Mouse (Mus musculus): ENCODE measurements around the gene Lingo3.

Lingo3 gene

DNA sequence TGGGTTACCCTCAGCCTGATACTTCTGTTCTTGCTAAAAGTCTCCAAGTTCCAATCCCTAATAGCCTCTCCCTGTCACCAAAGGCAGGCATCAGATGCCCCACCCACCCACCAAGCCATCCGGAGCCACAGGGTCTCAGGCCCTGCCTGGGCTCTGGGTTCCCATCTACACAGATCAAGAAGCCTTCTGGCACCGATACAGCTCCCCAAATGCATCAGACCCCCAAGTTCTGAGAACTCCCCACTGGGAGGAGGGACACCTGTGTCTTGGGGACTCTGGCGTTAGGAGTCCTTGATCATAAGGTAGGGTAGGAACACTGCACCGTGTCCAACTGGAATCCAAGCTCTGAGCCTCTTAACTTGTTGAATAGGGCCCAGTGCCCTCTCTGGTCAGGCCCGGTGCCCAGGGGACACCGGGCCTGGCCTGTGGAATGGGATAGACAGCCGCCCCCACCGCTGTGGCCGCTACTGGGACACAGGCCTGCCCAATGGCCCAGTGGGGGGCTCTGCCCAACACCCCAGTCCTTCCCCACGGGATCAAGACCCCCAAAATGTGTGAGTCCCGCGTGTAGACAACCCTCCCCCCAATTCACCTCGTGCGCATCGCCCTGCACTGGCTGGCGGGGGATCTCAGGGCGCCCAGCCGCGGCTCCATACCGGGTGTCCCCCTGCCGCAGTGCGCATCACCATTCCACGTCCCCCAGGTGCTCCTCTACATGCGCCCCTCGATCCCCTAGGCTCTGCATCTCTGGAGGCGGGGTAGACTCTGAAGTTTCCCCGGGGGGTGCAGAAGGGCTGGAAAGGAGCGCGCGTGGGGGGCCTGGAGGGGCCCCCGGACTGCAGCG lies 530 bp downstream of the Lingo3 start:
- no peak for DNase-seq

DNA sequence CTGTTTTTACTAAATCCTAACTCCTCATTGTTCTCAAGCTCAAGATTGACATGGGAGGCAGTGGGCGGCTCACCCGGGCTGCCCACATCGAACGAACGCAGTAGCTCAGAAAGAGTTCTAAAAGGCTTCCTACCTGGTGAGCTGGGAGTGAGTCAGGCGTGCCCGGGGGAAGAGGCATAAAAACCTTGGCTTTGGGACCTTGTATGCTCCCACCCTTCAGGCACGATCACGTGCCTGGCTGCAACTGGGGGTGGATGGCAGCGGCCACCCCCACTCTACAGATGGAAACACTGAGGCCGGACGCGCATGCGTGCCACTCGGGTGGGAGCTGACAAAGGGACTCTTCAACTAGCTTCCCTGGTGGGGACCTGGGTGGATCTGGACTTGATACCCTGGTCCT lies 1.5 kb downstream of the Lingo3 start:
- DNase-seq = no peak

DNA sequence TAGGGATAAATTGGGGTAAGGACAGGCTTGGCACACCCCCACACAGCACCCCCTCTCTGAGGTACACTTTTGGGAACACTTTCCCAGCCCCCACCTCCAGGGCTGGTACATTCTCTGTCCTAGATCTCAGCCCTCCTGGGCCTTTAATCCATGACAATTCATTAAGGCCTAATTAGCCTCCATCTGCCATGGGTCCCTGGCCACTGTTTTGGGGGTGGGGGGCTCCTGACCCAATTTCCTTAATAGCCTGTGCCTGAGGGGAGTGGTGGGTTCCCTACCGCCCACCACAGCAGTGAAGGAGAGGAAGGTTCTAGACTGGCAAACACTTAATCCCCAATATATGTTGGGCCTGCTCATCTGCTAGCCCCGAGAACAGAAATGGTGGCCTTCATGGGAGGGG lies 2.2 kb downstream of the Lingo3 start:
- no peak for DNase-seq

GRCm38 (mm10) chr10:80839848-80840247 lies 4.0 kb downstream of the Lingo3 start:
- no peak for DNase-seq

- DNase-seq = no peak
These were observed 5.4 kb downstream of the Lingo3 start for GRCm38 (mm10) chr10:80838346-80838912.

- peak; percentile 96 for DNase-seq
These were observed 6.0 kb downstream of the Lingo3 start for GRCm38 (mm10) chr10:80837827-80838226.

- DNase-seq = no peak
These were observed 6.9 kb downstream of the Lingo3 start for GRCm38 (mm10) chr10:80836949-80837379.

- DNase-seq = no peak
These were observed 8.2 kb downstream of the Lingo3 start for GRCm38 (mm10) chr10:80835617-80836016.

GRCm38 (mm10) chr10:80832818-80833217 lies 11.0 kb downstream of the Lingo3 start:
- no peak for DNase-seq

GRCm38 (mm10) chr10:80831136-80831535 lies 12.7 kb downstream of the Lingo3 start:
- peak; percentile 94 for DNase-seq

- DNase-seq = peak; percentile 92
These were observed 14.2 kb downstream of the Lingo3 start for GRCm38 (mm10) chr10:80829359-80830278.

DNA sequence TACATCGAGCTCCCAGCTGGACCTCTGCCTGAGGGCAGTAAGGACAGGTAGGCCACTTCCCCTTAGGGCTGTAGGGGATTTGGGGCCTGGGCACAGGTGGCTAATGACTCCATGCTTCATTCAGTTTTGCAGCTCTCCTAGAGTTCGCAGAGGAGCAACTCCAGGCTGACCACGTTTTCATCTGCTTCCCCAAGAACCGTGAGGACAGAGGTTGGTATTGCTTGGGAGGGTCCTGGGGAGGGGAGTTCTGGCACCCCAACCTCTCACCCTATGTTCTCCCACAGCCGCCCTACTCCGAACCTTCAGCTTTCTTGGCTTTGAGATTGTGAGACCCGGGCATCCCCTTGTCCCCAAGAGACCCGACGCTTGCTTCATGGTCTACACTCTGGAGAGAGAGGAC lies 15.3 kb downstream of the Lingo3 start:
- peak; percentile 91 for DNase-seq

DNA sequence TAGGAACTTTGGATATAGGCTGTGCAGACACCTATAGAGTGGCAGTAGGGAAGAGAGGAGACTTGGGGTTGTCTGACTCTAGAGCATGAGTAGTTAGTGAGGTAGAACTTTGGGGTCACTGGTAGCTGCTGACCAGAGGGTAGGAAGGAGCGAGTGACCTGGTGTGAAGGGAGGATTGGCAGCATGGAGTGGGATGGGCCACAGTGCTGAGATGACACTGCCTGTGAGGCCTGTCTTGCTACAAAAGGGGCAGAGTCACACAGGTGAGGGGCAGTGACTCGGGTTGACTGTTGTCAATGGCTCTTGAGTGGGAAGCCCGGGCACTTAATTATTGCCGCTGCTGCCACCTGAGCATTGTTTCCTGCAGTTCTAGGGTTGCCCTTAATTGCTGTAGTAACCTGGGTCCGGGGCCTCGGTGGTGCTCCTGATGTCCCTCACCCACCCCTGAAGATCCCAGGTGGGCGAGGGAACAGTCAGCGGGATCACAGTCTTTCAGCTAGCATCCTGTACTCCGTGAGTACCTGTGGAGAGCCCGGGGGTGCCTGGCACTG lies 15.9 kb downstream of the Lingo3 start:
- peak; percentile 94 for DNase-seq

- peak; percentile 93 for DNase-seq
These were observed 16.6 kb downstream of the Lingo3 start for GRCm38 (mm10) chr10:80827063-80827869.

GRCm38 (mm10) chr10:80826151-80827062 lies 17.4 kb downstream of the Lingo3 start, which contains the start of gene Oaz1:
Gene Oaz1 (plus strand): TSS chr10:80826656.
- DNase-seq = peak; percentile 100

- DNase-seq = no peak
These were observed 19.0 kb downstream of the Lingo3 start for GRCm38 (mm10) chr10:80824827-80825226.

- no peak for DNase-seq
These were observed 19.8 kb downstream of the Lingo3 start for GRCm38 (mm10) chr10:80823847-80824643.

DNA sequence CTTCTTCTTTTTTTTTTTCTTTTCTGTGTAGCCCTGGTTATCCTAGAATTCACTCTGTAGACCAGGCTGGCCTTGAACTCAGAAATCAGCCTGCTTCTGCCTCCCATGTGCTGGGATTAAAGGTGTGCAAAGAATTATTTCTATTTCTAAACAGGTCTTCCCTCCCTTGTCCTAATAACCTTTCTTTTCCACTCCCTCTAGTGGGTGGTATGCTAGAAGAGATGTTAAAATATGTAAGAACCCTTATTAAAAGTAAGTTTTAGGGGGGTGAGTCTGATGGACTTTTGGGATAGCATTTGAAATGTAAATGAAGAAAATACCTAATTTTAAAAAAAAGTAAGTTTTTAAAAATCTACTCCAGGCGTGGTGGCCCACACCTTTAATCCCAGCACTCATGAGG lies 20.5 kb downstream of the Lingo3 start:
- DNase-seq = no peak

DNA sequence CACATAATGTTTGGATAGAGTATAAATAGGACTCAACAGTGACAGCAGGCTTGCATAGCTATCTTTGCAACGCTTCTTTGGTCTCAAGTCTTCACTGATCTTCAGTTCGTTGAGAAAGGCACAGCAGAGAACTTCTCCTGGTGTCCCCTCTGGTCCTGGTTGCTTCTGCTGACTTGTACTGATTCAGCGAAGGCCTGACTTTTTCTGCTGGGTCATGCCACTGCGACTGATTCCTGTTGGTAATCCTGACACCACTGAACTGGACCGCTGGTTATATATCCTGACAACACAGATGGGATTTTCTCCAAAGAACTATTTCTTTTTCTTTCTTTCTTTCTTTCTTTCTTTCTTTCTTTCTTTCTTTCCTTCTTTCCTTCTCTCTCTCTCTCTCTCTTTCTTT lies 21.3 kb downstream of the Lingo3 start:
- no peak for DNase-seq

- DNase-seq = no peak
These were observed 21.8 kb downstream of the Lingo3 start for GRCm38 (mm10) chr10:80821991-80822390.

All from heart, adult 11 months (tissue).